Mouse (Mus musculus): ENCODE data around the gene Slc9b1.

DNA sequence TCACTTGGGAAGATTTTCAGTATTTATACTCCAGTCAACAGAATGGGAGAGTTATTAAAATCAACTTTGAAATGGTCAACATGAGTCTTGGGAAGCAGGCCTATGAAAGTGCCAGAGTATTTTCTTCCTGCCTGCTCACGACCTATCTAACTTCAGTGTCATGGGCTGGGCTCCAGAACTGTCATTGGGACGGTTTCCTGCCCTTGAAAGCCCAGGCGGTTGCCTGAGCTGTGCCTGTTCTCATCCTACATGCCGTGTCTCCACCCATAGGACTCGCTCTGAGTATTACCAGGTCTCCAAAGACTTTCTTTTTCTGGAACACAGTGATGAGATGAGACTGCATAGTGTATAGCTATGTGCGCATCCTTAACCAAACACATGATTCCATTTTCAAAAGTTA lies 45.4 kb downstream of the Slc9b1 start:
- TF ChIP-seq POLR2A (IDR thresholded peaks at IDR 0.05; ENCODE audit: borderline replicate concordance, insufficient read depth, low read length) (no peak), CTCF (IDR thresholded peaks at IDR 0.05; ENCODE audit: borderline replicate concordance, insufficient read depth, low read depth, low read length) (no peak)
